Mouse (Mus musculus): Measurements from ENCODE around the gene Acp6. TPM values are rescaled to one million over a fixed set of nuclear protein-coding genes. Genes with fewer than 3 reads are reported as not detected.

Acp6 gene
- polyA plus RNA-seq, 1 experiment from 2014 or later, result 24.2 TPM

Other genes starting within 250 kb of the Acp6 start
- gene Gja8, start 232.8 kb upstream of the Acp6 start, polyA plus RNA-seq (2015; fragmentation: Nextera tagmentation; extraction: Ambion mirVana), result 0.03 and 0.04 TPM in 2 replicates
- 57.4 and 68.0 TPM in 2 replicates for gene Bcl9, start 139.1 kb downstream of the Acp6 start, polyA plus RNA-seq (2015; fragmentation: Nextera tagmentation; extraction: Ambion mirVana)